Mouse (Mus musculus) brain, embryonic 14.5 days (tissue): ENCODE results near the gene Krt80.

Experiments used
- CTCF ChIP-seq: fragments of 200-500 bp; IDR thresholded peaks from 2 replicates; pipeline ENCODE4 v1.5.1; 2012; ENCODE audit warnings: inconsistent platforms, mild to moderate bottlenecking, moderate library complexity, borderline replicate concordance; ENCODE audit not compliant: insufficient read depth, insufficient read length; ENCODE audit errors: extremely low read depth
- POLR2A ChIP-seq: fragments of 200-500 bp; IDR thresholded peaks from 2 replicates; pipeline ENCODE4 v1.6.1; 2012; ENCODE audit warnings: mild to moderate bottlenecking, inconsistent platforms, borderline replicate concordance; ENCODE audit not compliant: poor library complexity, insufficient read depth, insufficient read length, severe bottlenecking; ENCODE audit errors: extremely low read depth

- TF ChIP-seq CTCF: no peak
- no peak for TF ChIP-seq POLR2A
Observed at GRCm38 (mm10) chr15:101362393-101363010, 7.5 kb downstream of the Krt80 start.
